Mouse (Mus musculus) liver, adult (tissue): ENCODE measurements around the gene Lrrk1.
A peak's percentile ranks its signal among the peaks of the same experiment; 100 is the strongest.

Source experiments
- GATA4 ChIP-seq: IDR thresholded peaks from 2 replicates; pipeline ENCODE4 v1.6.1; 2014; ENCODE audit warnings: mild to moderate bottlenecking, low read length; ENCODE audit not compliant: insufficient replicate concordance

The Lrrk1 gene

GRCm38 (mm10) chr7:66387813-66388521 lies at the start of gene Lrrk1:
Gene Lrrk1 (minus strand): TSS chr7:66388350.
- no peak for TF ChIP-seq GATA4

GRCm38 (mm10) chr7:66434453-66434935 lies 46.3 kb upstream of the Lrrk1 start:
- TF ChIP-seq GATA4: no peak

- no peak for TF ChIP-seq GATA4
Observed at GRCm38 (mm10) chr7:66427437-66428161, 39.4 kb upstream of the Lrrk1 start, which contains the start of gene Aldh1a3. Gene Aldh1a3 (minus strand): TSS chr7:66427517.

- no peak for TF ChIP-seq GATA4
Observed at GRCm38 (mm10) chr7:66427053-66427436, 38.9 kb upstream of the Lrrk1 start.

DNA sequence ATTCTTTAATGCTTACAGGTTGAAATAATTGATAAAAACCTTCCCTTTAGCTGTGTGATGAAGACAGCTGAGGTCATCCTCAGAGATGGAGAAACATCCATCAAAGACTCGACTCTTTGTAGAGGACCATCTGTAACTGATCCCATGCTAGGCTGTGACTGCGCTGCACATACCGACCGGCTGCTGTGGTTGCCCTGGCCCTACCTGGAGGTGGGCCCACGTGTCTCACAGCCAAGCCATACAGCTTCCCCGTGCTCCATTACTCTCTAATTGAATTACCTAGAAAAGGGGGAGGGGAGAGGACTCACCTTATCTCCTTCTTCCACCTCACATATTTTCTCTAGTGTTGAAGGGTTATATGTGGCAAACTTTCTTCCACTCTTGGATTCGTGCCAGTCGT lies 33.8 kb upstream of the Lrrk1 start:
- TF ChIP-seq GATA4: no peak

GRCm38 (mm10) chr7:66418981-66419380 lies 30.8 kb upstream of the Lrrk1 start:
- no peak for TF ChIP-seq GATA4

DNA sequence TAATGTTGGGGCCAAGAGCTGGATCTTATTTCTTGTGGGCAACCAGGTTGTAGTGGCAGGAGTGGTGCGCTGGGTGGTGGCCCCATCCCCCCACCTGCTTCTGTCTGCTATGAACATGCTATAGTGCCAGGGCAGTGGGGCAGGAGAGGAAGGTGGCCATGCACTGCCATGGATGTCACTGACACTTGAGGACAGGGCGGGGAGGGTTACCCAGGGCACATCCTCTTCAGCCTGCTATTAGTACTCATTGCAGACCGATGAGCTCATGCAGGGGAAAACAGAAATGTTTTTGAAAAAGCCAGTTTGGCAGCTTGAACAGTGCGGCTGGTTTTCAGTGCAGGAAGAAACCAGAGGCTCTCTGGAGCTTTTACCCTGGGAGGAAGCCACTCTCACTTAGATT lies 28.7 kb upstream of the Lrrk1 start:
- no peak for TF ChIP-seq GATA4

GRCm38 (mm10) chr7:66413093-66413492 lies 24.9 kb upstream of the Lrrk1 start:
- no peak for TF ChIP-seq GATA4

GRCm38 (mm10) chr7:66409433-66409832 lies 21.3 kb upstream of the Lrrk1 start:
- no peak for TF ChIP-seq GATA4

- no peak for TF ChIP-seq GATA4
Observed at GRCm38 (mm10) chr7:66406971-66407370, 18.8 kb upstream of the Lrrk1 start.

- no peak for TF ChIP-seq GATA4
Observed at GRCm38 (mm10) chr7:66405951-66406721, 18.0 kb upstream of the Lrrk1 start.

DNA sequence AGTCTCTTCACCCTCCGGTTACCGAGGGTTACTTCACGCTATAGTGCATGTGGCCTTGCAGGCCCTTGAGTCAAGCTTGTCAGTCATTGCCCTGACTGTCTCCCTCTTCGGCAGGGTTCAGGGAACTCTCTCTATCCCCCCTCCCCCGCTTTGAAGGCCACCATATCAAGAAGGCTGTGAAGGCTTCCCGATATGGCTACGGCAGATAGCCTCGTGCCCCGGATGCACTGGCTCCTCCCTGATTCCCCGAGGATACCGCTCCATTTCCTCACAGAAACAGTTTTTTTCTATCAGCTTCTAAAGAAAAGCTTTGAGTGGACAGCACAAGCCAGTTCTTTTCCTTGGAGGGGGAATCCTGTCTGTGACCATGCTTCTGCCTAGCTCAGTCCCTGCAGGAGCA lies 17.4 kb upstream of the Lrrk1 start:
- TF ChIP-seq GATA4: peak; percentile 84; the same call in 1 of the 2 replicates

- TF ChIP-seq GATA4: no peak
Observed at GRCm38 (mm10) chr7:66404802-66405201, 16.7 kb upstream of the Lrrk1 start.

- no peak for TF ChIP-seq GATA4
Observed at GRCm38 (mm10) chr7:66404141-66404540, 16.0 kb upstream of the Lrrk1 start.

DNA sequence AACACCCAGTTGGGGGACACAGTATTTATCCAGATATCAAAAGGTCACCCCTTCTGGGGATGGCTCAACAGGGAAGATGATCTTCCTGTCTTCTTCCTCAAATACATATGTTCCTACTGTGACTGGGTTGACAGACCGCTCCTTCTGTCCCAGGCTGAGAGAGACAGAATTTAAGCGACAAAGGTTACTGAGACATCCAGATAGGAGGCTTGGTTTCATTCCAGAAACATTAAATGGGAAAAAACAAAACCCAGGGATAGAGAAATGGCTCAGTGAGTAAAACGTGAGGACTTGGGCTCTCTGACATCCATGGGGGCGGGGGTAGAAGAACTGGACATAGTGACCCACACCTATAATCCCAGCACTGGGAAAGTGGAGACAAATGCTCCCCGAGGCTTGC lies 14.7 kb upstream of the Lrrk1 start:
- no peak for TF ChIP-seq GATA4

GRCm38 (mm10) chr7:66401605-66402004 lies 13.5 kb upstream of the Lrrk1 start:
- no peak for TF ChIP-seq GATA4
